Comparison of ENCODE assay signal across 10 mouse cellular contexts in the genomic region with DNA sequence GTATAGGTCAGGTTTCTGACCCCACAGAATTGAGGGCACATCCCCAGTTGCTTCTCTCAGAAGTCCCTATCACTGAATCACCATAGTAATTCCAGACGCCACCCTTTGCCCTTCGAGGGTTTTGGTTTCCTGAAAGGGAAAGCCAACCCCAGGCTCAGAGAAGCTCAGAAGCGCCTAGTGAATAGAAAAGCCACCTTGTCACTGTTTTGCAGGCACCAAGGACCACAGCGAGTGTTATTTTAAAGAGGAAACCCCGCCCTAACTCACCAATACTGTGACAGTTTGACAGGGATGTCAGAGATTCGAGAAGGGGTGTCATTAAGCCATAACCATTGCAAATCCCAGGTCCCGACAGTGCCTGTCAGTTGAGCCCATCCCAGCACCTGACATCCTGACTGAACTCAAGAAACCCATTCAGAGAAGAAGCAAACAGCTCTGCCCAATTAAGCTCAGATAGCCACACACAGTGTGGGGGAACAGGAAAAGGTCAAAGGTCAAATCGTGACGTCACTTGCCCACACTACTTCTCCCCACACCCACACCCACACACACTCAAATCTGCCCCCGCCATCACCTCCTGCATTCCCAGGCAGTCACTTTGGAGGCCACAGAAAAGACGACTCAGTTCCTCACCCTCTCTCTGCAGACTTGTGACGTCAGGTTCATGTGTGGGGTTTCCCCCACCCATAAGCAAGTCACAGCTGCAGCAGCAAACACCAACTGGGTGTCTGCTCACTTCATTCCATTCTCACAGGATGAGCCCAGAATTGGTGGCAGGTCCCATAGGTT. TPM values are rescaled to one million over a fixed set of nuclear protein-coding genes. Genes with fewer than 3 reads are reported as not detected.
DNase-seq lines count a peak whose midpoint lies in the region; ATAC-seq lines count a peak whose summit lies in the region.
"Had no signal": no experiment of that assay in that cellular context is flagged by ENCODE, and none has a peak within 500 bp of the region (broad histone marks: within the 10 kb centered on the region; RNA-seq: fewer than 3 reads in every experiment).

No protein-coding gene starts in this region.

- peak; percentile 23 for DNase-seq in adrenal gland, postnatal 14 days
- no peak for DNase-seq in adrenal gland, postnatal 10 days
- DNase-seq in retina, postnatal 1 day: peak; percentile 29
- no peak for DNase-seq in retina, embryonic 14.5 days (ENCODE audit: low spot score)
- DNase-seq in thymus, postnatal 36 days: peak; percentile 47 to 72
- no peak for DNase-seq in frontal cortex, postnatal 36 days (ENCODE audit: low spot score in 2 of 2)
- DNase-seq in right cerebral cortex, postnatal 25 days: no peak
- DNase-seq: gastrocnemius, postnatal 14 days; kidney, adult 9 months had no signal

- ATAC-seq in megakaryocyte progenitor cell, adult 5-6 weeks (replicated peaks; ENCODE audit: poor library complexity): peak; percentile 72

RNA-seq across cellular contexts. Expression of a gene that starts 35.2 kb away (rescaled TPM):
- total RNA-seq in adrenal gland, postnatal 14 days (2021): 10.5 and 11.0 TPM in 2 replicates
- total RNA-seq in adrenal gland, postnatal 10 days (2021): 10 to 100 TPM; 10.1 to 11.7 TPM
- 10.9 and 16.6 TPM in 2 replicates for total RNA-seq in megakaryocyte progenitor cell, adult 5-6 weeks (2015)
- total RNA-seq in megakaryocyte progenitor cell, adult 5-6 weeks (2017): 6.1 and 10.3 TPM in 2 replicates

Comparison
In these comparisons a context has a peak if more than half of its experiments do, and no peak if none do; other contexts are left out.
1. DNase-seq: peak in adrenal gland, postnatal 14 days (single experiment), retina, postnatal 1 day (single experiment) and thymus, postnatal 36 days (2 of 2); none in adrenal gland, postnatal 10 days (single experiment), retina, embryonic 14.5 days (single experiment), frontal cortex, postnatal 36 days (0 of 2) and right cerebral cortex, postnatal 25 days (single experiment).